Mouse (Mus musculus): ENCODE results near the gene Cnot2. TPM values are rescaled to one million over a fixed set of nuclear protein-coding genes. Genes with fewer than 3 reads are reported as not detected.

The Cnot2 gene
- polyA plus RNA-seq, 1 experiment from 2014 or later: 129 TPM

DNA sequence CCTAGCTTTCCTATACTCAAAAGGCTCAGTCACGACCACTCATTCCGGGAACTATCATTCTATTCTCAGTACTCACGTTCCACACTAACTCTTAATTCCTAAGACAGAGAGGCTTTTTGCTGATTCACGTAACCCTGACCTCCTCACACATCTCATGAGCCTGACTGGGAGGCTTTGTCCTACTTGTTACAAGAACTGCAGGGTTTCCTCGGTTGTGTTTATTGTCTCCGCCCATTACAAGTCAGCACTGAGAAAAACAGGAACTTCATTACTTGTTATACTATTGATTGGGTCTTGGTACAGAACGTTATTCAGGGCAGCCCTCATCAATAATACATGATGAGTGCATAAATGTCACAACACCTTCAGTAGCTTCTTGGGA, 68.1 kb downstream of the Cnot2 start:
- Histone ChIP-seq H3K4me2 (replicated peaks) (no peak overlapping the region), H3K4me3 (no peak overlapping the region), H3K36me3 (0 out of 2 replicates have a peak, but pooled peaks cover 5% of the 10 kb centered on the region), H3K27me3 (no peaks in the 10 kb centered on the region), H3K27ac (no peak overlapping the region), H3K4me1 (no peaks in the 10 kb centered on the region), H3K9me3 (no peaks in the 10 kb centered on the region), H3K9ac (no peak overlapping the region)
- ATAC-seq (ENCODE audit: low FRiP score, low read depth): no peak
- 79% methylated on average over 7 of the region's 7 CpGs for WGBS

DNA sequence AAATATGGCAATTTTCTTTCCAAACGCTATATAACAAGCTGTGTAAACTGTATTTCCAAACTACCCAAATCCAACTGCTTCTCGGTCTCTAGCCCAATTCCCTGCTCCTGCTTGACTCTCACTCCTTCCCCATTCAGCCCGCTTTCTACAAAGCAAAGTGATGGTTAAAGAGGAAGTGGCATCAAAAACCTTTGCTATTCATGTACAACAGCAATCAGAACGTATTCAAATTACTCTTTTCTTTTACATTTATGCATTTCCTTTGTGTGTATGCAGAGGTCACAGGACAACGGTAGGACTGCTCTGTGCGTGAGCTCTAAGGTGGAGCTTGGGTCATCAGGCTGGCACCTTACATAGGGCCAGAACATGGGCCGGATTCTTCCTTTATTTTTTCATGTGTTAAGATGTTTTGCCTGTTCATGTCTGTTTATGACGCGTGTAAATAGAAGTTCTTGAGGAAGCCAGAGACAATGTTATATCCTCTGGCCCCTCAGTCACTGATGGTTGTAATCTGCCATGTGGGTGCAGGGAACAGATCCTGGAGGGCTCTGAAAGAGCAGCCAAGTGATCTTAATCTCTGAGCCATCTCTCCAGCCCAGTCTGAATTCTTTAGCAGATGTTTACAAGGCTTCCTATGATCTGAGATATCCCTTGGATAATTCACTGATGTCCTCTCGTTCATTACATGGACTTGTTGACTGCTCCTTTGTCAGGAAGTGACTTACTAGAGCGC, 68.6 kb downstream of the Cnot2 start:
- WGBS: 90% methylated on average over 11 of the region's 11 CpGs
- no peaks in the 10 kb centered on the region for H3K27me3 ChIP-seq
- no peak overlapping the region for H3K4me3 ChIP-seq
- no peak for ATAC-seq (ENCODE audit: low FRiP score, low read depth)
- no peak overlapping the region for H3K27ac ChIP-seq
- H3K36me3 ChIP-seq: 0 out of 2 replicates have a peak, but pooled peaks cover 5% of the 10 kb centered on the region
- no peaks in the 10 kb centered on the region for H3K9me3 ChIP-seq
- H3K9ac ChIP-seq: no peak overlapping the region
- no peaks in the 10 kb centered on the region for H3K4me1 ChIP-seq
- H3K4me2 ChIP-seq (replicated peaks): no peak overlapping the region

DNA sequence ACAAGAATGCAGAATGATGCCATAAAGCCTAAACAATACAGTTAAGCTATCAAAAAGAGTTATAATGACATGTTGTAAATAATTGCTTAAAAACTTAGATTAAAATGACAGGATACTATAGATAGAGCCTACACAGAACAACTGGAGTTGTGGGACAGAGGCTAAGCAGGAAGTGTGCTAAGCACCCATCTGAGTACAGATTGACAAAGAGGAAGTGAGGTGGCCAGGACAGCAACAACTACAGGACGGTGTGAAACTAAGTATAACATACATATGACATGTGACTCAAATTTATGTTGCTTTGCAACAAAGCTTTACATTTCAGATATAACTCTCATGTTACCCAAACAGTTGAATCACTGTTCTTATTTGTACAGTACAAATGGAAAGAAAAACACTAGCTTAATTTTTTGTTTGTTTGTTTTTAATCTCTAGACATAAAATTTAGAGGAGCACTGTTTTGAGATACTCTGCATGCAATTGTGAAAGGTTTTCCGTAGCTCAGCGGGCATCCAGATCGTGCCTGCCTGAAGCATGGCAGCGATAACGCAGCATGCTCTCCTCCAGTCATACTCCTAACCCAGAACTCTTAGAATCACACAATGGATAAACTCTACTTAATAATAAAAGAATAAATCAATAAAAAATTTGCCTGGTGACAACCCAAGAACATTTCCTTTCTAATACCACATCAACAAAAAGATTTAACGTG, 75.9 kb downstream of the Cnot2 start:
- H3K36me3 ChIP-seq: peaks cover 5% of the 10 kb centered on the region; the same call in 1 of the 2 replicates
- no peak overlapping the region for H3K9ac ChIP-seq
- H3K27ac ChIP-seq: no peak overlapping the region
- H3K4me1 ChIP-seq: no peaks in the 10 kb centered on the region
- no peaks in the 10 kb centered on the region for H3K27me3 ChIP-seq
- no peak overlapping the region for H3K4me3 ChIP-seq
- no peak for ATAC-seq (ENCODE audit: low FRiP score, low read depth)
- no peak overlapping the region for H3K4me2 ChIP-seq (replicated peaks)
- 88% methylated on average over 7 of the region's 7 CpGs for WGBS
- H3K9me3 ChIP-seq: no peaks in the 10 kb centered on the region

DNA sequence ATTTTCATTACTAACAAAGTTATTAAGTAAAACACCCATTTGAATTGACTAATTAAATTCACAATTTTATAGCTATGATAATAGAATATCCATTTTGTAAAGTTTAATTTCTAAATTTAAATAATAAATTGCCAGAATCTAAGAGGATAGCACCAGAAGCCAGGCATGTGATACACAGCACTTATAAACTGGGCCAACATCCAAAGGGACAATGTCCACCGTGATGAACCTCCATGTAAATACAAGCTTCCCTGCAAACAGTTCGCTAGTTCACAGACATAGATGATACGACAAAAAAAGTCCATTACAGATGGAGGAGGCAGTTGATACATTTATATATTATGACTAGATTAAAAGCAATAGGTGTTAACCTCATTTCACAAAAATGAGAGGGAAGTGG, 88.5 kb downstream of the Cnot2 start:
- Histone ChIP-seq H3K36me3 (peaks cover 50% of the 10 kb centered on the region), H3K9me3 (no peaks in the 10 kb centered on the region), H3K4me1 (no peaks in the 10 kb centered on the region), H3K9ac (no peak overlapping the region), H3K4me3 (no peak overlapping the region), H3K27me3 (no peaks in the 10 kb centered on the region), H3K27ac (no peak overlapping the region), H3K4me2 (replicated peaks) (no peak overlapping the region)
- ATAC-seq (ENCODE audit: low FRiP score, low read depth): no peak
- WGBS: 91% methylated on average over 3 of the region's 3 CpGs

DNA sequence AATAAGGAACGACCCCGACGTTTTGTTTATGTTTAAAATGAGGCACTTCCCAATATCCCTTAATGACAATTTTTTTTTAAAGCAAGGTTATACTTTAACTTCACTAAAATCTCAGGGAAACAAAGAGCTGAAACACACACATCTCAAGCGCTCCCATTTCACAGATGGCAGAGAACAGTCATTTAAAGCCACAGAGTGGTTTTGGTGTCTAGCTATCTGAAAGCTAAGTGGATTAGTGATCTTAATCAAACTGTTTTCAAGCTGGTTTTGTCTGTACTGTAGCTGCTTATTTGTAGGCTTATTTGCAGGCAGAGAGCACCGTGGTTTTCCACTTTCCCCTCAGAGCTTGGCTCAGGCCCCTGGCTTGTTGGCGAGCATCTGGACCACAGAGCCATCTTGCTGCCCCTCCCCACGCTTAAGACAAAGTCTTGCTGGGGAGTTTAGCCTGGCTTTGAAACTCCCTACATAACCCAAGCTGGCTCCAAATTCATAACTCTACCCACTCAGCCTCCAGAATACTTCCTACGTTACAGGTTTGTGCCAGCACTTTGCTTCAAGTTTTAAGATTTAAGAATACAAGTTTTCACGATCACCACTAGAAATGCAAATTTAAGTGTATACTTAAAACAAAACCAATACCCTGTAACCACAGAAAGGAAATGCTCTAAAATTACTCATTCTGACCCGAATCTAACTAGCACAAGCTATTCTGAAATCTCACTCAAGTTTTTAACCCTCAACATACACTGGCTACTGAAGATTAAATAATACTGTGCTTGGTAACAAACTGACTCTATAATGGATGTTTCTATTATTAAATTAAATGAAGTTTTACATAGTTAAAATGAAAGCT, 94.2 kb downstream of the Cnot2 start:
- H3K4me1 ChIP-seq: no peaks in the 10 kb centered on the region
- WGBS: 84% methylated on average over 10 of the region's 10 CpGs
- no peak overlapping the region for H3K9ac ChIP-seq
- H3K27ac ChIP-seq: no peak overlapping the region
- no peak overlapping the region for H3K4me3 ChIP-seq
- no peak overlapping the region for H3K4me2 ChIP-seq (replicated peaks)
- no peak for ATAC-seq (ENCODE audit: low FRiP score, low read depth)
- no peaks in the 10 kb centered on the region for H3K27me3 ChIP-seq
- no peaks in the 10 kb centered on the region for H3K9me3 ChIP-seq
- H3K36me3 ChIP-seq: peaks cover 57% of the 10 kb centered on the region

DNA sequence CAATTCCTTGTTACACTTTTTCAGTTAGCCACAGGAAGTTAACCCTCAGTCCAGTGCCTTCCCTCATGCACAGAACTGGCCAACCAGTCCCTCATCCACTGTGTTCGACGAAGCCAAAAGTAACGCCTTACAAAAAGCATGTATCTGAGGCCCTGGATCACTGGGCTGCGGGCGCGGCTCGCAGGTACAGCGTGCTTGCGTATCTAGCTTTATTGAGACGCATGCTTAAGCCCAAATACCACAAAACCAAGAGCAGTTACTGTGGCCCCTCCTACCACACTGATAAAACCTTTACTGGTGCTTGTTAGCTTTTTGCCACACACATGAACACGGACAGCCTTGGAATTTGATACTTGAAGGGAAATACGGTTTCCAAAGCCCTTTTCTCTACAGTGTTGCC, 99.4 kb downstream of the Cnot2 start:
- H3K9ac ChIP-seq: no peak overlapping the region
- peaks cover 3% of the 10 kb centered on the region; the same call in 1 of the 2 replicates for H3K9me3 ChIP-seq
- H3K27ac ChIP-seq: no peak overlapping the region
- ATAC-seq (ENCODE audit: low FRiP score, low read depth): no peak
- no peak overlapping the region for H3K4me2 ChIP-seq (replicated peaks)
- H3K27me3 ChIP-seq: no peaks in the 10 kb centered on the region
- H3K4me1 ChIP-seq: no peaks in the 10 kb centered on the region
- H3K36me3 ChIP-seq: peaks cover 39% of the 10 kb centered on the region
- 83% methylated on average over 12 of the region's 12 CpGs for WGBS
- no peak overlapping the region for H3K4me3 ChIP-seq

DNA sequence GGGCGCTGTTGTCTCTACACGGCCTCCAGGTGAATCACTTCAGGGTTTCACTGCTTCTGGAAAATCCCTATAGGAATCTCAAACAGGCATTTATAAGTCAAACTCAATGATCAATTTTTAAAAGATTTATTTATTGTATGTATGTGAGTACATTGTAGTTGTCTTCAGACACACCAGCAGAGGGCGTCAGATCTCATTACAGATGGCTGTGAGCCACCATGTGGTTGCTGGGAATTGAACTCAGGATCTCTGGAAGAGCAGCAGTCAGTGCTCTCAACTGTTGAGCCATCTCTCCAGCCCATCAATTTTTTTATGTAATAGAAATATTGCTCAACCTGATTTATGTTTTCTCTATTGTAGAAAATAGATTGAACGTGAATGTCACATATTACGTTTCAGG, 100.3 kb downstream of the Cnot2 start:
- no peak for ATAC-seq (ENCODE audit: low FRiP score, low read depth)

DNA sequence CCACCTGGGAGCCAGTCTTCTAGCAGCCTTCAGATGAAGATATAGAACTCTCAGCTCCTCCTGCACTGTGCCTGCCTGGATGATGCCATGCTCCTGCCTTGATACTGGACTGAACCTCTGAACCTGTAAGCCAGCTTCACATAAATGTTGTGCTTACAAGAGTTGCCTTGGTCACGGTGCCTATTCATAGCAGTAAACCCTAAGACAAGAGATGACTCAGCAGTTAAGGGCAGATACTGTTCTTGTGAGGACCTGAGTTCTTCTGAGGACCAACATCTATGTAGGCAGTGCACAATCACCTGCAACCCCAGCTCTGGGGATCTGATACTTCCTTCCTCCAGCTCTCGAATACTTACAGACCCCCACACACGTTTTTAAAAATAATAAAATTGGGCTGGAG, 104.8 kb downstream of the Cnot2 start:
- Histone ChIP-seq H3K36me3 (no peaks in the 10 kb centered on the region), H3K27ac (no peak overlapping the region), H3K4me1 (peaks cover 26% of the 10 kb centered on the region), H3K9me3 (peaks cover 8% of the 10 kb centered on the region), H3K9ac (no peak overlapping the region), H3K4me3 (no peak overlapping the region), H3K4me2 (replicated peaks) (no peak overlapping the region), H3K27me3 (no peaks in the 10 kb centered on the region)
- WGBS: 87% methylated on average over 3 of the region's 3 CpGs
- ATAC-seq (ENCODE audit: low FRiP score, low read depth): no peak

More for the DNA sequence above, 100.3 kb downstream of the Cnot2 start:
- Histone ChIP-seq H3K27me3 (no peaks in the 10 kb centered on the region), H3K4me2 (replicated peaks) (no peak overlapping the region), H3K9ac (no peak overlapping the region), H3K4me1 (no peaks in the 10 kb centered on the region), H3K9me3 (peaks cover 8% of the 10 kb centered on the region), H3K36me3 (peaks cover 34% of the 10 kb centered on the region), H3K27ac (no peak overlapping the region), H3K4me3 (no peak overlapping the region)
- WGBS: 89% methylated on average over 5 of the region's 5 CpGs

DNA sequence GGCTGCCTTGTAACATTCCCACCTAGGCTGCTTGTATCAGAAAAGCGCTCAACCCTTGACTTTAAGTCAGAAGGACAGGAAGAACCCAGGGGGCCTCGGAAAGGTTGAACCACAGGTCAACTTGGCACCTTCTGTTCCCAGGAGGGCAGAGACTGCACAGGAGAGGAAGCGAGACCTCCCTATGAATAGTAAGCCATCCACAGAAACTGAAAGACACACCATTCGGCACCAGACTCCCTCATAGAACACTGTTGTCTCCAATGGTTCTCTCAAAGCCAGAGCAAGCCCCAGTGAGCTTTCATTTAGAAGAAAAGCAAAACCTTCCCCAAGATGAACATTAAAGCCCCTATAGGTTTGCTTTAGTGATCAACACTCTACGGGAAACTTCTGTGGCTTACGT, 105.6 kb downstream of the Cnot2 start:
- Histone ChIP-seq H3K4me3 (no peak overlapping the region), H3K27ac (no peak overlapping the region), H3K4me1 (peaks cover 27% of the 10 kb centered on the region), H3K4me2 (replicated peaks) (peak overlapping the region; percentile 94; the same call in 1 of the 2 replicates), H3K27me3 (no peaks in the 10 kb centered on the region), H3K36me3 (no peaks in the 10 kb centered on the region), H3K9ac (no peak overlapping the region), H3K9me3 (peaks cover 8% of the 10 kb centered on the region)
- 63% methylated on average over 6 of the region's 6 CpGs for WGBS
- no peak for ATAC-seq (ENCODE audit: low FRiP score, low read depth)

DNA sequence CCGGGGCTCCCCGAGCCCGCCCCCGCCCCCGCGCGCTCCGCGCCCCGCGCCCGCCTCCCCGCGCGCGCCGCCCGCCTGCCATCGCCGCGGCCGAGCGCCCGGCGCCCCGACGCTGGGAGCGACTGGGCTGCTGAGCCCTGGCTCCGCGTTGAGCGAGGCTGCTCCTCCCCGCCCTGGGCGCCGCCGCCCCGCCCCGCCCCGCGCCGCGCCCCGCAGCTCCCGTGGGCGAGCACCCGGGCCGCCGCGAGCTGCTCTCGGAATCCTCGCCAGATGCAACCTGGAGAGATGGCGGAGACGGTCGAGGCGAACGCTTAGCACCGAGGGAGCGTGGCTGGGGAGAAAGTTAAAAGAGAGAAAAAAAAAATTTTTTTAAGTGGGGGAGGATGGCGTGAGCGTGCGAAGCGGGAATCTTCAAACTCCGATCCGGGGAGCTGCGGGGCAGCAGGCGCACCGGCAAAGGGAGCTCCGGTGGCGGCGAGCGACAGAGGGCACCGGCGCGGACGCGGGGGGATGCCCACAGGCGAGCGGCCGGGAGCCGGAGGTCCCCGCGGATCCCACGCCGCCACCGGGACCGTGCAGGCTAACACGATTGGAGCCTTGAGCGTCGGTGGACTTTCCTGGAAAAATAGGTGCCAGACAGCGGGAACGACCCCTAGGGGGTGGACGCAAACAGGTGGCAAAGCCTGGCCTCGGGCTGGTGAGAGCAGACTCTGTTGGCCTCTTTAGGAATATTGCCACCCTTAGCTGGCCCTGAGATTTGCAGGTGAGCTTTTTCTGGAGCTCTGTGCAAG, 107.4 kb downstream of the Cnot2 start, which contains the start of gene Kcnmb4:
Kcnmb4 (minus strand) TSS at position 120 of the 791 bp plus-strand sequence.
- H3K4me1 ChIP-seq: peaks cover 31% of the 10 kb centered on the region
- 0% methylated on average over 65 of the region's 92 CpGs for WGBS
- peak within 1 kb of the TSS; percentile 75 for H3K4me3 ChIP-seq
- H3K27ac ChIP-seq: peak within 1 kb of the TSS; percentile 69
- H3K36me3 ChIP-seq: no peaks in the 10 kb centered on the region
- peak within 1 kb of the TSS; percentile 94 for H3K4me2 ChIP-seq (replicated peaks)
- H3K9ac ChIP-seq: peak within 1 kb of the TSS; percentile 80
- H3K27me3 ChIP-seq: no peaks in the 10 kb centered on the region
- peaks cover 8% of the 10 kb centered on the region for H3K9me3 ChIP-seq
- peak; percentile 84 for ATAC-seq (ENCODE audit: low FRiP score, low read depth)

DNA sequence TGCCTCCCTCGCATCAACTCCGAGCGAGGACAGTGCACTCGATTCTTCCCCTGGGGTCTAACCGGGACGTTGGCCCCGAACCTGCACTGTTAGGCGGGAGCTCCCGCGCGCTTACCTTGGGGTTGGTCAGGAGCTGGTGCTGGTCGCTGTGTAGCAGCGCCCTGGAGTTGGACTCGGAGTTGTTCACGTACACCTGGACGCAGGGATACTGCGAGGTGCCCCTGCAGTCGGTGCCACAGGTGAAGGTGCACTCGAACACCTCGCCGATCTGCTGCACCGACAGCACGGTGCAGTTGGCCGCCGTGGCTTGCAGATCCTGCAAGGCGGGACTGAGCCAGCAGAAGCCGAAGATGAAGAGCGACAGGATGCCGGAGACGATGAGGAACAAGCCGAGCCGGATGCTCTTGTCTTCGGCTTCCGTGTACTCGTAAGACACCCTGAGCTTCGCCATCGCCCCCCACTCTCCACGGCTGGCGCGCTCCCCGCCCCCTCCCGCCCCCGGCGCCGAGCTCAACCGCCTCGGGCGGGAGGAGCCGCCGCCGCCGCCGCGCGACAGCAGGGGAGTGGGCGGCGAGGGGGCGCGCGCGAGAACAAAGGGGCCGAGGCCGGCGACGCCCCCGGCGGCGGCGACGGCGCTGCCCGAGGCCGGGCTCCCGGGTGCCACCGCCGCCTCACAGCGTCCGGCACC, 108.1 kb downstream of the Cnot2 start:
- H3K27me3 ChIP-seq: no peaks in the 10 kb centered on the region
- no peaks in the 10 kb centered on the region for H3K36me3 ChIP-seq
- peak overlapping the region; percentile 69; the same call in 1 of the 2 replicates for H3K27ac ChIP-seq
- peaks cover 8% of the 10 kb centered on the region for H3K9me3 ChIP-seq
- peak overlapping the region; percentile 75 for H3K4me3 ChIP-seq
- under 1% methylated on average over 38 of the region's 78 CpGs for WGBS
- H3K9ac ChIP-seq: peak overlapping the region; percentile 80
- peak; percentile 75 for ATAC-seq (ENCODE audit: low FRiP score, low read depth)
- H3K4me1 ChIP-seq: peaks cover 31% of the 10 kb centered on the region
- peak overlapping the region; percentile 94 for H3K4me2 ChIP-seq (replicated peaks)

Measured in limb, embryonic 13.5 days (tissue).